Mouse (Mus musculus): ENCODE measurements around the gene Gtf2f2.

DNA sequence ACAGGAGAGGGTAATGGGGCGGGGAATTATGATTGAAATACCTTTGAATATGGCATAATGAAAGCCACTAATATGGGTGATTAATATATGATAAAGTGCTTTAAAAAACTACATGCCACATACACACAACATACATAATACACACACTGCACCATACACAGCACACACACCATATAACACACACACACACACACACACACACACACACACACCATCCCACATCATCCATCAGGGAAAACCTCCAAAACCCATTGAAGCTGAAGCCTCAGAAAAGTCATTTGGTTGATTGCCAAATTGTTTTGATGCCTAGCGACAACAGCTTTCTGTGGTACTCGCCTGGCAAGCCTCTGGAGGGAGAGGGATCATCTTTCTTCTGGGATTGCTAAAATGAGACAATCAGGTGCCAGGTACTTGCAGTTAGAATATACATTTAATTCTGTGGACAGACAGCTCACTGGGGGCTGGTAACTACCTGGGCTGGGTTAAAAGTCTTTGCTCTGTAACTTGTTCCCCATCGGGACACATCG, 9.7 kb upstream of the Gtf2f2 start:
- TF ChIP-seq POLR2A (IDR thresholded peaks at IDR 0.05; ENCODE audit: extremely low read depth, insufficient read depth, low read length) (no peak), CTCF (IDR thresholded peaks at IDR 0.05; ENCODE audit: extremely low read depth, insufficient read depth, low read length) (no peak)
